ENCODE assay signal across 24 mouse cellular contexts in genomic region chr19:32191596-32191995, GRCm38 (mm10).
DNase-seq lines count a peak whose midpoint lies in the region; ATAC-seq lines count a peak whose summit lies in the region.
"Had no signal": no experiment of that assay in that cellular context is flagged by ENCODE, and none has a peak within 500 bp of the region (broad histone marks: within the 10 kb centered on the region; RNA-seq: fewer than 3 reads in every experiment).

No protein-coding gene starts in this region.

- peaks cover 26% of the 10 kb centered on the region for H3K4me1 ChIP-seq in liver, embryonic 11.5 days (replicated peaks; ENCODE audit: control insufficient read depth, insufficient read depth, low read length)
- peaks cover 62% of the 10 kb centered on the region for H3K4me1 ChIP-seq in liver, embryonic 12.5 days
- H3K4me1 ChIP-seq: hindbrain, embryonic 12.5 days; hindbrain, embryonic 15.5 days had no signal

- H3K9ac ChIP-seq in liver, embryonic 11.5 days (ENCODE audit: low read depth, low read length): no peak overlapping the region
- no peak overlapping the region for H3K9ac ChIP-seq in liver, embryonic 12.5 days
- H3K9ac ChIP-seq: embryonic facial prominence, embryonic 12.5 days; embryonic facial prominence, embryonic 15.5 days; forebrain, postnatal 0 days; heart, embryonic 13.5 days; hindbrain, embryonic 12.5 days; hindbrain, embryonic 15.5 days had no signal

- WGBS in liver, embryonic 11.5 days: 85% methylated on average over 3 of the region's 3 CpGs
- 77% methylated on average over 3 of the region's 3 CpGs for WGBS in liver, embryonic 12.5 days (ENCODE audit: insufficient replicate concordance)

- no peak overlapping the region for H3K27ac ChIP-seq in liver, embryonic 11.5 days (ENCODE audit: low read depth, low read length)
- no peak overlapping the region for H3K27ac ChIP-seq in liver, embryonic 12.5 days
- H3K27ac ChIP-seq: embryonic facial prominence, embryonic 12.5 days; embryonic facial prominence, embryonic 15.5 days; hindbrain, embryonic 12.5 days; hindbrain, embryonic 15.5 days had no signal

- H3K4me2 ChIP-seq in liver, embryonic 11.5 days: no peak overlapping the region
- H3K4me2 ChIP-seq in liver, embryonic 12.5 days: no peak overlapping the region
- H3K4me2 ChIP-seq: embryonic facial prominence, embryonic 12.5 days; embryonic facial prominence, embryonic 15.5 days; heart, embryonic 13.5 days; hindbrain, embryonic 12.5 days; hindbrain, embryonic 15.5 days had no signal

- no peaks in the 10 kb centered on the region for H3K27me3 ChIP-seq in liver, embryonic 11.5 days (replicated peaks; ENCODE audit: control insufficient read depth, insufficient read depth, low read length)
- no peaks in the 10 kb centered on the region for H3K27me3 ChIP-seq in liver, embryonic 12.5 days (replicated peaks)
- H3K27me3 ChIP-seq: embryonic facial prominence, embryonic 12.5 days; embryonic facial prominence, embryonic 15.5 days; heart, embryonic 13.5 days; hindbrain, embryonic 12.5 days; hindbrain, embryonic 15.5 days had no signal

- H3K4me3 ChIP-seq in liver, embryonic 11.5 days (ENCODE audit: low read depth, low read length): no peak overlapping the region
- H3K4me3 ChIP-seq in liver, embryonic 12.5 days: no peak overlapping the region
- H3K4me3 ChIP-seq: embryonic facial prominence, embryonic 12.5 days; embryonic facial prominence, embryonic 15.5 days; heart, embryonic 13.5 days; hindbrain, embryonic 12.5 days; hindbrain, embryonic 15.5 days had no signal

- no peaks in the 10 kb centered on the region for H3K36me3 ChIP-seq in liver, embryonic 11.5 days (ENCODE audit: control insufficient read depth, insufficient read depth, low read length)
- H3K36me3 ChIP-seq in liver, embryonic 12.5 days: peaks cover 27% of the 10 kb centered on the region
- H3K36me3 ChIP-seq: embryonic facial prominence, embryonic 12.5 days; embryonic facial prominence, embryonic 15.5 days; hindbrain, embryonic 12.5 days; hindbrain, embryonic 15.5 days had no signal

- no peak for ATAC-seq in liver, embryonic 11.5 days (replicated peaks; ENCODE audit: low FRiP score)
- ATAC-seq in liver, embryonic 12.5 days: no peak
- ATAC-seq: activated CD4-positive, CD25-positive, alpha-beta regulatory T cell, adult 4 months; forebrain, embryonic 14.5 days; forebrain, postnatal 0 days had no signal

- peak; percentile 56 for DNase-seq in adrenal gland, postnatal 10 days
- DNase-seq in adrenal gland, adult (ENCODE audit: inconsistent age in 2 of 2, low spot score in 1 of 2): no peak
- DNase-seq in heart, adult 11 months: peak; percentile 81
- DNase-seq in heart, adult 18-20 months: no peak
- peak; percentile 16 for DNase-seq in liver, embryonic 11.5 days (ENCODE audit: low spot score)
- peak; percentile 14 for DNase-seq in urinary bladder, adult 2 months (ENCODE audit: low spot score)
- no peak for DNase-seq in urinary bladder, adult 18-20 months (ENCODE audit: low spot score in 2 of 2)
- DNase-seq: adrenal gland, postnatal 36 days; cerebellum, adult 11 months; cerebellum, adult 2 months; cerebellum, adult 9-11 months; cerebellum, postnatal 25 days; forebrain, postnatal 0 days; gastrocnemius, postnatal 10 days; gastrocnemius, postnatal 36 days; heart, postnatal 14 days had no signal

- H3K9me3 ChIP-seq in liver, embryonic 11.5 days (ENCODE audit: control insufficient read depth, low read length): no peaks in the 10 kb centered on the region
- no peaks in the 10 kb centered on the region for H3K9me3 ChIP-seq in liver, embryonic 12.5 days (replicated peaks)
- H3K9me3 ChIP-seq: embryonic facial prominence, embryonic 12.5 days; embryonic facial prominence, embryonic 15.5 days; heart, embryonic 13.5 days; hindbrain, embryonic 12.5 days; hindbrain, embryonic 15.5 days had no signal

Comparison
In these comparisons a context has a peak if more than half of its experiments do, and no peak if none do; other contexts are left out.
1. DNase-seq: peak in adrenal gland, postnatal 10 days (single experiment), heart, adult 11 months (single experiment), liver, embryonic 11.5 days (single experiment) and urinary bladder, adult 2 months (single experiment); none in adrenal gland, adult (0 of 2), heart, adult 18-20 months (0 of 2) and urinary bladder, adult 18-20 months (0 of 2).